Mouse (Mus musculus): ENCODE measurements around the gene Dpp6. TPM values are rescaled to one million over a fixed set of nuclear protein-coding genes. Genes with fewer than 3 reads are reported as not detected.

The Dpp6 gene
- polyA plus RNA-seq, 1 experiment from 2014 or later, result 26.7 TPM

DNA sequence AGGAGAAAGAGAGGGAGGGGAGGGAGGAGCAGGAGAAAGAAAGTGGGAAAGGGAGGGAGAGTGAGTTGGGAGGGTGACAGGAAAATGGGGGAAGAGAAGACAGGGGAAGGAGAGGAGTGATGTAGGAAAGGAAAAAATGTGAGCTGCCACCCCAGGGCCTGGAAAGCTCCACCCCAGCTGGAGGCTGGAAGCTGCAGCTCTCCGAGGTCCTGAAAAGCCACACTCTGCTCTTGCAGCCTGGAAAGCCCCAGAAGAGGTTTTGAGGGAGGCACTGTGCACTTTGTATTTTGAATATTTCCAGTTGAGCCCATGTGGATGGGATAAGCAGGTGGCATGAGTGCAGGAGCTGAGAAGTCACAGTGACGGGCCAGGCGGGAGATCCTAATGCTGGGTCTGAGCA lies 77.3 kb downstream of the Dpp6 start:
- Histone ChIP-seq H3K27ac (ENCODE audit: low read depth, low read length) (no peak overlapping the region), H3K4me3 (ENCODE audit: low read depth, low read length) (no peak overlapping the region), H3K36me3 (ENCODE audit: control insufficient read depth, insufficient read depth, low read length) (no peaks in the 10 kb centered on the region), H3K4me1 (ENCODE audit: control insufficient read depth, insufficient read depth, low read length) (no peaks in the 10 kb centered on the region), H3K27me3 (replicated peaks; ENCODE audit: control insufficient read depth, insufficient read depth, low read length) (no peaks in the 10 kb centered on the region), H3K9ac (ENCODE audit: low read length) (no peak overlapping the region), H3K4me2 (ENCODE audit: low read length) (no peak overlapping the region), H3K9me3 (replicated peaks; ENCODE audit: control insufficient read depth, low read length) (no peaks in the 10 kb centered on the region)
- DNase-seq (ENCODE audit: low spot score) (no peak), ATAC-seq (no peak)
- 17% methylated on average over 3 of the region's 3 CpGs for WGBS

DNA sequence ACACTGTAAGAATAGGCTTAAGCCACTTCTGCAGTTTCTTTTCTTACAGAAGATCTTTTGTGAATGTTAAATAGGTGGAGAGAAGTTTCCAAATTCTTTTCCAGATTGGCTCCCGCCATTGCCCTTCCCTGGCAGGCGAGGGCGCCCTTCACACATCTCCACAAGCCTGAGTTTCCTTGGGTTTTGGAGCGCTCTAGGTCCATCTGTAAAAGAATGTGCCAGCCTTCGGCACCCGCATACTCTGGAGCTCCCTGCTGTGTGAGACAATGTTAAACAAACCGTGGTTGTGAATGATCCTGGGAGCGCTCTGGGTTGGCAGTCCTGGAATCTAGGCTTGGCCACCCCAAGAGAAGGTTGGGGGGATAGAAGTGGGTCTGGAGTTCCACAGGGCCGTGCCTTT lies 86.8 kb downstream of the Dpp6 start:
- H3K4me3 ChIP-seq (ENCODE audit: low read depth, low read length), result peak overlapping the region; percentile 38
- 0 out of 2 replicates have a peak overlapping the region, but pooled peaks have one; percentile 48 for H3K27ac ChIP-seq (ENCODE audit: low read depth, low read length)
- H3K4me2 ChIP-seq (ENCODE audit: low read length), result peak overlapping the region; percentile 67
- peak; percentile 44; the same call in 1 of the 2 replicates for ATAC-seq
- peak overlapping the region; percentile 63; the same call in 1 of the 2 replicates for H3K9ac ChIP-seq (ENCODE audit: low read length)
- 1% methylated on average over 9 of the region's 9 CpGs for WGBS
- H3K27me3 ChIP-seq (replicated peaks; ENCODE audit: control insufficient read depth, insufficient read depth, low read length), result no peaks in the 10 kb centered on the region
- H3K4me1 ChIP-seq (ENCODE audit: control insufficient read depth, insufficient read depth, low read length), result peaks cover 6% of the 10 kb centered on the region
- no peaks in the 10 kb centered on the region for H3K36me3 ChIP-seq (ENCODE audit: control insufficient read depth, insufficient read depth, low read length)
- peak; percentile 54 for DNase-seq (ENCODE audit: low spot score)
- no peaks in the 10 kb centered on the region for H3K9me3 ChIP-seq (replicated peaks; ENCODE audit: control insufficient read depth, low read length)

DNA sequence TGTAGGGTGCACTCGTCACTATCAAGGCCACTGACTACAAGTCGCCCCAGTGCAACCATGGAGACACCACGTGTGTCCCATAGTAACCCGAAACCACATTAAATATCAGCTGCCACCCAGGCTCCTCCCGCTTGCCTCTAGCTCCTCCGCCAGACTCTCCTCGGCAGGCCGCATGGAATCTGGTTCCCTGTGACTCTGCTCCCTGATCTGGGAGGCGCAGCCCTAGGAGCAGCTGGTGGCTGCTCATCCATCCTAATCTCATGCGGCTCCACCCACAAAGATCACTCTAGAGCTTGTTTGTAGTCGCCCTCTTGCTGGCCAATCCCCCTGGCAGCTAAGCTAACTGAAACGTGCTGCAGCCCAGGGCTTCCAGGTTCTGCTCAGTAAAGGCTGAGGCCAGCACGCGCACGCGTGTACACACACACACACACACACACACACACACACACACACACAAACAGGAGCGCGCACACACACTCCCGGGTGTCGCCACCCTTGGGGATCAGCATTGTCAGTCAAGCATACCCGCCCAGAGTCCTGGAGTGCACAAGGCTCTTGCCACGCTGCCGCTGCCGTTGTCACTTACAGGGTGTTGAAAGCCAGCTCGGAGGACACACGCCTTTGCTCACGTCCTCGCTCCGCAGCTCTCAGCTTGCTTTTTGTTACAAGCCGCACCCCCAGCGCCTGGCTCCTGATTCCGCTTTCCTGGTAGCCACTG lies 87.5 kb downstream of the Dpp6 start:
- Histone ChIP-seq H3K36me3 (ENCODE audit: control insufficient read depth, insufficient read depth, low read length) (no peaks in the 10 kb centered on the region), H3K27me3 (replicated peaks; ENCODE audit: control insufficient read depth, insufficient read depth, low read length) (no peaks in the 10 kb centered on the region), H3K4me1 (ENCODE audit: control insufficient read depth, insufficient read depth, low read length) (peaks cover 6% of the 10 kb centered on the region), H3K9ac (ENCODE audit: low read length) (peak overlapping the region; percentile 63), H3K4me2 (ENCODE audit: low read length) (peak overlapping the region; percentile 67), H3K9me3 (replicated peaks; ENCODE audit: control insufficient read depth, low read length) (no peaks in the 10 kb centered on the region), H3K27ac (ENCODE audit: low read depth, low read length) (peak overlapping the region; percentile 48; the same call in 1 of the 2 replicates), H3K4me3 (ENCODE audit: low read depth, low read length) (peak overlapping the region; percentile 38)
- DNase-seq (ENCODE audit: low spot score) (peak; percentile 80), ATAC-seq (peak; percentile 91)
- under 1% methylated on average over 32 of the region's 32 CpGs for WGBS

DNA sequence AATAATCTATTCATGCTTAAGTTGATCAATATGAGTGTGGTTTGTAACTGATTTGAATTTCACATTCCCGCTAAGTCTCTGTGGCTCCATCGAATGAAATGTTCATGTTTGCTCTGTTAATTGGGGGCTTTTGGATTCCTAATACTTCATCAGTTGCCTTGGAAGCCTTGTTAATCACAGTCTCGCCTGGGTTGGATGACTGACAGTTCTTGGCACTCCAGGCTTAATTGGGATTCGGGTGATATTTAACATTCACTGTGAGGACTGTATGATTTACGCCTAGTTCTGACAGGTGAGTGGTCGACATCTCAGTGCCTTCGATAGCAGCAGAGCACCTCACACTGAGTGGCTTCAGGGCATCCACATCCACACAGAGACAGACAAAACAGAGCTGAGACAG lies 90.1 kb downstream of the Dpp6 start:
- DNase-seq (ENCODE audit: low spot score), result peak; percentile 55

DNA sequence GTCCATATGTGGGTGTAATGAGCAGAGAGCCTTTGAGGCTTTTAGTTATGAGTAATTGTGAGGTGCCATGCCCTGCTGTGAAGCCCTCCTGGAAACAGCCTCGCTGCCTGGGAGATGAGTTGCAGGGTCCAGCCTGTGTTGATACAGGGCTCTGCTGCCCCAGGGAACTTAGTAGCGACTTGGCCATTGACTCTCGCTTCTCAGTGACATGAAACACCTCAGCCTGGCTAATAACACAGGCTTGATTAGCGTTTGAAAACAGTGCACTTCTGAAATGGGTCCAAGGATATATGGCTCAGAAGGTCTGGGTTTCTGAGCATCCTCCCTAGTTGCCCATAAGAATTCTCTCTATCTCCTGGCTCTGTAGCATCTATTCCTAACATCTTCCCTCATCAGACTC lies 91.6 kb downstream of the Dpp6 start:
- Histone ChIP-seq H3K27ac (ENCODE audit: low read depth, low read length) (no peak overlapping the region), H3K4me1 (ENCODE audit: control insufficient read depth, insufficient read depth, low read length) (peaks cover 6% of the 10 kb centered on the region), H3K9me3 (replicated peaks; ENCODE audit: control insufficient read depth, low read length) (no peaks in the 10 kb centered on the region), H3K36me3 (ENCODE audit: control insufficient read depth, insufficient read depth, low read length) (no peaks in the 10 kb centered on the region), H3K4me2 (ENCODE audit: low read length) (no peak overlapping the region), H3K9ac (ENCODE audit: low read length) (no peak overlapping the region), H3K4me3 (ENCODE audit: low read depth, low read length) (no peak overlapping the region), H3K27me3 (replicated peaks; ENCODE audit: control insufficient read depth, insufficient read depth, low read length) (no peaks in the 10 kb centered on the region)
- no peak for ATAC-seq
- DNase-seq (ENCODE audit: low spot score), result no peak
- 67% methylated on average over 4 of the region's 4 CpGs for WGBS

More for the DNA sequence above, 90.1 kb downstream of the Dpp6 start:
- Histone ChIP-seq H3K4me2 (ENCODE audit: low read length) (no peak overlapping the region), H3K4me3 (ENCODE audit: low read depth, low read length) (no peak overlapping the region), H3K9ac (ENCODE audit: low read length) (no peak overlapping the region), H3K27me3 (replicated peaks; ENCODE audit: control insufficient read depth, insufficient read depth, low read length) (no peaks in the 10 kb centered on the region), H3K4me1 (ENCODE audit: control insufficient read depth, insufficient read depth, low read length) (peaks cover 6% of the 10 kb centered on the region), H3K9me3 (replicated peaks; ENCODE audit: control insufficient read depth, low read length) (no peaks in the 10 kb centered on the region), H3K36me3 (ENCODE audit: control insufficient read depth, insufficient read depth, low read length) (no peaks in the 10 kb centered on the region), H3K27ac (ENCODE audit: low read depth, low read length) (no peak overlapping the region)
- WGBS, result 41% methylated on average over 7 of the region's 7 CpGs
- ATAC-seq, result no peak

DNA sequence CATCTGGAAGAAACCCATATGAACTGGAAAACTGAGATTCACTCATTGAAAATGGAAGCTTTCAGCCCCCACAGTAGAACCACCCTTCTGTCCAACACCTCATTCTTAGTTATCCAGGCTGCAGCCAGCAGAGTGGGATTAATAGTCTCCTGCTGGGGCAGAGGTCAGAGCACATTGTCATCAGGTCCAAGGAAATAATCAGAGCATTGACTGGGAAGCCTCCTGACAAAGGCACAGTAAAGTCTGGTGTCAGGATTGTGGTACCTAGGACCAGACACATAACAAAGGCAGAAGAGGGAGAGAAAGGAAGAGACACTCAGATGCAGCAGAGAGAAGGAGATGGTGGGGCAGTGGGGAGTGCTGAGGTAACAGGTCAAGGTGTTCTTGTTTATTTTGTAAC lies 93.3 kb downstream of the Dpp6 start:
- no peaks in the 10 kb centered on the region for H3K9me3 ChIP-seq (replicated peaks; ENCODE audit: control insufficient read depth, low read length)
- ATAC-seq (no peak), DNase-seq (ENCODE audit: low spot score) (no peak)
- no peak overlapping the region for H3K4me2 ChIP-seq (ENCODE audit: low read length)
- no peak overlapping the region for H3K27ac ChIP-seq (ENCODE audit: low read depth, low read length)
- 0 out of 2 replicates have a peak, but pooled peaks cover 3% of the 10 kb centered on the region for H3K4me1 ChIP-seq (ENCODE audit: control insufficient read depth, insufficient read depth, low read length)
- H3K4me3 ChIP-seq (ENCODE audit: low read depth, low read length), result no peak overlapping the region
- H3K36me3 ChIP-seq (ENCODE audit: control insufficient read depth, insufficient read depth, low read length), result no peaks in the 10 kb centered on the region
- no peaks in the 10 kb centered on the region for H3K27me3 ChIP-seq (replicated peaks; ENCODE audit: control insufficient read depth, insufficient read depth, low read length)
- H3K9ac ChIP-seq (ENCODE audit: low read length), result no peak overlapping the region

DNA sequence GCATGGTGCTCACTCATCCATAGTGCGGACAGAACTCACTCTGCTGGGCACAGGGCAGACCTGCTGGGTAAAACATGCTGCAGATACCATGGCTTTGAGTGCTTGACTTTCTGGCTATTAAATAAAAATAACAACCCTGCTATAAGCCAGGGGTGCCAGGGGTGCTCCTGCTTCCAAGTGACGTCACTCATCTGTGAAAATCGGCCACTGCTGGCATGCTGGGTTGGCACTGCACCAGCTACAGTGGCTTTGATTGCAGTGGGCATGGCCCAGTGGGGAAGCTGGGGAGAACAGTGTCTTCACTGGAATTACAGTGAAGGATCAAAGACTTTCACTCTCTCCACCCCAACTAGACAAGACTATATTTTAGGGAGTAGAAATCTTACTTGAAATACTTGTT lies 95.0 kb downstream of the Dpp6 start:
- 69% methylated on average over 3 of the region's 3 CpGs for WGBS
- DNase-seq (ENCODE audit: low spot score) (no peak), ATAC-seq (no peak)
- no peak overlapping the region for H3K27ac ChIP-seq (ENCODE audit: low read depth, low read length)
- no peak overlapping the region for H3K4me2 ChIP-seq (ENCODE audit: low read length)
- 0 out of 2 replicates have a peak, but pooled peaks cover 3% of the 10 kb centered on the region for H3K4me1 ChIP-seq (ENCODE audit: control insufficient read depth, insufficient read depth, low read length)
- no peaks in the 10 kb centered on the region for H3K9me3 ChIP-seq (replicated peaks; ENCODE audit: control insufficient read depth, low read length)
- H3K27me3 ChIP-seq (replicated peaks; ENCODE audit: control insufficient read depth, insufficient read depth, low read length), result no peaks in the 10 kb centered on the region
- H3K4me3 ChIP-seq (ENCODE audit: low read depth, low read length), result no peak overlapping the region
- no peaks in the 10 kb centered on the region for H3K36me3 ChIP-seq (ENCODE audit: control insufficient read depth, insufficient read depth, low read length)
- H3K9ac ChIP-seq (ENCODE audit: low read length), result no peak overlapping the region

DNA sequence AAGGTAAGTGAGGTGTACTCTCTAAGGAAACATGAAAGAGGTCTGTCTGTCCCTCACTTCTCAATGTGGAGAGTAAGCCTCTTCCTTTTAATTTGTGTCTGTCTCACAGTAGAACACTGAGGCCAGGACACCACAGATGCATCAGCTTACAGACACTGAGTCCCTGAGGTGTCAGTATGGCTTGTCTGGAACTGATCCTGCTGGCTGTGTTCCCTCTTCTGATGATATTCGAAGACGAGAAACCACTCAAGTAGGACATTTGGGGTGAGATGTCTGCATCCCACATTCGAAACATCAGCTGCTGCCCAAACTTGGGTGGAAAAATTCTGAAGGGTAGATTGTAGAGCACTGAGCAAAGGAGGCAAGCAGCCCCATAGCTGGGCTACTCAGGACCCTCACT lies 101.8 kb downstream of the Dpp6 start:
- no peak overlapping the region for H3K4me2 ChIP-seq (ENCODE audit: low read length)
- DNase-seq (ENCODE audit: low spot score) (no peak), ATAC-seq (no peak)
- H3K4me3 ChIP-seq (ENCODE audit: low read depth, low read length), result no peak overlapping the region
- no peak overlapping the region for H3K9ac ChIP-seq (ENCODE audit: low read length)
- H3K4me1 ChIP-seq (ENCODE audit: control insufficient read depth, insufficient read depth, low read length), result no peaks in the 10 kb centered on the region
- WGBS, result 88% methylated on average over 3 of the region's 3 CpGs
- no peaks in the 10 kb centered on the region for H3K36me3 ChIP-seq (ENCODE audit: control insufficient read depth, insufficient read depth, low read length)
- no peak overlapping the region for H3K27ac ChIP-seq (ENCODE audit: low read depth, low read length)
- H3K27me3 ChIP-seq (replicated peaks; ENCODE audit: control insufficient read depth, insufficient read depth, low read length), result no peaks in the 10 kb centered on the region
- no peaks in the 10 kb centered on the region for H3K9me3 ChIP-seq (replicated peaks; ENCODE audit: control insufficient read depth, low read length)

DNA sequence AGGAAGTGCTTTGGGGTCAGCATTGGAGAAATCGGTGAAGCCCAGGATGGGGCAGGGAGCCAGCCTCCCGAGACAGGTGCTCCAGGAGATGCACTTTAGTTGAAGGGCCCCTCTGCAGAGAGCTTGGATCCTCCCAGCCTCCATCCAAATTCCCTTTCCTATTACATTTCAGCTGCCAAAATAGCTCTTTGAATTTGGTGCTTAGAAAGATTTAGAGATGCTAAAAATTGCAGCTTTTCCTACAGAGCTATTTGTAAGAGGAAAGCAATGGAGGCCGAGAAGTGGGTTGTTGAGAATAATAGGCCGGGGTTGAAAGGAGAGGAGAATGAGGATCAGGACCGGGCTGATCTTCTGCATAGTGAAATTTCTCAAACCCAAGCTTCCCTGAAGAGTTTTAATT lies 107.5 kb downstream of the Dpp6 start:
- H3K36me3 ChIP-seq (ENCODE audit: control insufficient read depth, insufficient read depth, low read length), result no peaks in the 10 kb centered on the region
- H3K4me3 ChIP-seq (ENCODE audit: low read depth, low read length), result no peak overlapping the region
- DNase-seq (ENCODE audit: low spot score), result no peak
- WGBS, result 86% methylated on average over 5 of the region's 5 CpGs
- no peaks in the 10 kb centered on the region for H3K9me3 ChIP-seq (replicated peaks; ENCODE audit: control insufficient read depth, low read length)
- no peak overlapping the region for H3K4me2 ChIP-seq (ENCODE audit: low read length)
- no peak overlapping the region for H3K9ac ChIP-seq (ENCODE audit: low read length)
- no peaks in the 10 kb centered on the region for H3K4me1 ChIP-seq (ENCODE audit: control insufficient read depth, insufficient read depth, low read length)
- no peak for ATAC-seq
- H3K27ac ChIP-seq (ENCODE audit: low read depth, low read length), result no peak overlapping the region
- no peaks in the 10 kb centered on the region for H3K27me3 ChIP-seq (replicated peaks; ENCODE audit: control insufficient read depth, insufficient read depth, low read length)

All from forebrain, embryonic 14.5 days (tissue).